Mouse (Mus musculus): ENCODE measurements around the gene Palm3. TPM values are rescaled to one million over a fixed set of nuclear protein-coding genes. Genes with fewer than 3 reads are reported as not detected.
A peak's percentile ranks its signal among the peaks of the same experiment; 100 is the strongest.

The Palm3 gene
- polyA plus RNA-seq, 1 experiment from 2014 or later = 1.1 TPM

DNA sequence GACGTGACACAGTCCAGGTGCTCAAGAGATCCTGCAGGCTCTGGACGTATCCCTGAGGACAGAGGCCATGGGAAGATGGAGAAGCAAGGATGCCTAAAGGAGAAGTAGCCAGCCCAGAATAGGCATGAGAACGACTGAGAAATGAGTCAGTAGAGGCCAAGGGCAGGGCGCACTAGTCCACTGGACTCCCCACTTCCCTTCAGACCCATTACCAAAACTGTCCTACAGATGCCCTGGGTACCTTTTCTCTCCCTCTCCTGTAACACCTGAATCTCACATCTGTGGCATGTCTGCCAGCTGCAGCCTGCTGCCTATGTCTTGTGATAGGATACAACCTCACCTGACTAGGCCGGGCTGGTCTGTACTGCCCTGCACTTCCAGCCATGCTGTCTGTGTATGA is 49.0 kb downstream of the Palm3 start:
- Histone ChIP-seq H3K4me3 (ENCODE audit: low read depth, low read length) (no peak overlapping the region), H3K27ac (ENCODE audit: low read length) (no peak overlapping the region), H3K36me3 (ENCODE audit: insufficient read depth, low read length) (no peaks in the 10 kb centered on the region), H3K4me1 (ENCODE audit: insufficient read depth, low read depth, low read length) (peaks cover 25% of the 10 kb centered on the region; the same call in 1 of the 2 replicates), H3K9ac (replicated peaks; ENCODE audit: low read depth) (no peak overlapping the region), H3K27me3 (replicated peaks; ENCODE audit: insufficient read depth, low read length) (no peaks in the 10 kb centered on the region), H3K4me2 (replicated peaks; ENCODE audit: low read depth, low read length) (no peak overlapping the region), H3K9me3 (ENCODE audit: low read length) (no peaks in the 10 kb centered on the region)
- 77% methylated on average over 5 of the region's 5 CpGs for WGBS
- ATAC-seq (no peak), DNase-seq (ENCODE audit: low spot score) (no peak)
- no peak for TF ChIP-seq CTCF (IDR thresholded peaks at IDR 0.05)
- no peak for TF ChIP-seq EP300 (IDR thresholded peaks at IDR 0.05)

DNA sequence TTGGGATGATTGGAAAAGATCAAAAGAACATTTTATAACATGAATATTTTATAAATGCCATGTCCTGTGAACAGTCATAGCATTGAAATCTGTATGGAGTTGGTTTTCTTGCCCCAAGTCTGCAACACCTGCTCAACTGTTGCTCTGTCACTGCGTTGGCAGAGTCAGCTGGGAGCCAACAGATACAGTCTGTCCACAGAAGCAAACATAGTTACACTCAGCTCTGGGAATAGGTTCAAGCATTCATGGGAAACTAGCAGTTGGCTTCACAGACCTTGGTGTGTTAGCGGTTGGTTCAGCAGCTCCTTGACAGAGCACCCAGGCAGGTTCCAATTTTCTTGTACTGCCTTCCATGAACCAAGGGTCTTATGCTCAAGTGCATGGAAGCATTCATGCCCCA is 49.4 kb downstream of the Palm3 start:
- no peaks in the 10 kb centered on the region for H3K36me3 ChIP-seq (ENCODE audit: insufficient read depth, low read length)
- ATAC-seq (no peak), DNase-seq (ENCODE audit: low spot score) (no peak)
- WGBS = 70% methylated on average over 2 of the region's 2 CpGs
- H3K4me3 ChIP-seq (ENCODE audit: low read depth, low read length) = no peak overlapping the region
- no peak overlapping the region for H3K4me2 ChIP-seq (replicated peaks; ENCODE audit: low read depth, low read length)
- no peak overlapping the region for H3K9ac ChIP-seq (replicated peaks; ENCODE audit: low read depth)
- no peaks in the 10 kb centered on the region for H3K27me3 ChIP-seq (replicated peaks; ENCODE audit: insufficient read depth, low read length)
- H3K27ac ChIP-seq (ENCODE audit: low read length) = no peak overlapping the region
- TF ChIP-seq EP300 (IDR thresholded peaks at IDR 0.05) (no peak), CTCF (IDR thresholded peaks at IDR 0.05) (no peak)
- no peaks in the 10 kb centered on the region for H3K9me3 ChIP-seq (ENCODE audit: low read length)
- H3K4me1 ChIP-seq (ENCODE audit: insufficient read depth, low read depth, low read length) = peaks cover 25% of the 10 kb centered on the region; the same call in 1 of the 2 replicates

- DNase-seq (ENCODE audit: low spot score) (peak; percentile 51), ATAC-seq (no peak)
- WGBS = 49% methylated on average over 3 of the region's 3 CpGs
- H3K4me1 ChIP-seq (ENCODE audit: insufficient read depth, low read depth, low read length) = peaks cover 25% of the 10 kb centered on the region; the same call in 1 of the 2 replicates
- no peak overlapping the region for H3K4me3 ChIP-seq (ENCODE audit: low read depth, low read length)
- H3K36me3 ChIP-seq (ENCODE audit: insufficient read depth, low read length) = no peaks in the 10 kb centered on the region; the same call in 1 of the 2 replicates
- TF ChIP-seq CTCF (IDR thresholded peaks at IDR 0.05) = no peak
- TF ChIP-seq EP300 (IDR thresholded peaks at IDR 0.05) = no peak
- H3K9me3 ChIP-seq (ENCODE audit: low read length) = no peaks in the 10 kb centered on the region
- H3K9ac ChIP-seq (replicated peaks; ENCODE audit: low read depth) = no peak overlapping the region
- H3K27me3 ChIP-seq (replicated peaks; ENCODE audit: insufficient read depth, low read length) = no peaks in the 10 kb centered on the region
- H3K4me2 ChIP-seq (replicated peaks; ENCODE audit: low read depth, low read length) = no peak overlapping the region
- no peak overlapping the region for H3K27ac ChIP-seq (ENCODE audit: low read length)
Observed at GRCm38 (mm10) chr8:84071921-84072320, 50.6 kb downstream of the Palm3 start.

DNA sequence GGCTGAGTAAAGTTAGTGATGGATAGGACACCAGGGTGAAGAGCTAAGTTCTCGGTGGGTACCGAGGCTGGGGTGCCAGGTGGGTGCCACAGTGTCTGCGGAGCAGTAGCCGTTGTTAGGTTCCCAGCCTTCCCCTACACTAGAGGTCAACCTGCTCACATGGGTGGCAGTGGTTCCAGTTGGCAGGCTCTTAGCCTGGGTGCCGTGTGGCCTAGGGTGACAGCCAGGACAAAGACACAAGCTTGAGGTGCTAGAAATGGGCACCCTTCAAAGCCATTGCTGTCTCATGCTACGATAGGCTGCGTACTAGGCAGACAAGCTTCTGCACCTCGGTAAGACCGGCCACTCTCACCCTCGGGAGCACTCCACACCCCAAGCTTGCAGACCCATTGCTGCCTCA is 51.0 kb downstream of the Palm3 start:
- Histone ChIP-seq H3K27me3 (replicated peaks; ENCODE audit: insufficient read depth, low read length) (no peaks in the 10 kb centered on the region), H3K9me3 (ENCODE audit: low read length) (no peaks in the 10 kb centered on the region), H3K9ac (replicated peaks; ENCODE audit: low read depth) (no peak overlapping the region), H3K36me3 (ENCODE audit: insufficient read depth, low read length) (no peaks in the 10 kb centered on the region; the same call in 1 of the 2 replicates), H3K4me2 (replicated peaks; ENCODE audit: low read depth, low read length) (no peak overlapping the region), H3K4me1 (ENCODE audit: insufficient read depth, low read depth, low read length) (peaks cover 25% of the 10 kb centered on the region; the same call in 1 of the 2 replicates), H3K27ac (ENCODE audit: low read length) (no peak overlapping the region), H3K4me3 (ENCODE audit: low read depth, low read length) (no peak overlapping the region)
- 87% methylated on average over 10 of the region's 10 CpGs for WGBS
- DNase-seq (ENCODE audit: low spot score) (no peak), ATAC-seq (no peak)
- TF ChIP-seq CTCF (IDR thresholded peaks at IDR 0.05) (no peak), EP300 (IDR thresholded peaks at IDR 0.05) (no peak)

DNA sequence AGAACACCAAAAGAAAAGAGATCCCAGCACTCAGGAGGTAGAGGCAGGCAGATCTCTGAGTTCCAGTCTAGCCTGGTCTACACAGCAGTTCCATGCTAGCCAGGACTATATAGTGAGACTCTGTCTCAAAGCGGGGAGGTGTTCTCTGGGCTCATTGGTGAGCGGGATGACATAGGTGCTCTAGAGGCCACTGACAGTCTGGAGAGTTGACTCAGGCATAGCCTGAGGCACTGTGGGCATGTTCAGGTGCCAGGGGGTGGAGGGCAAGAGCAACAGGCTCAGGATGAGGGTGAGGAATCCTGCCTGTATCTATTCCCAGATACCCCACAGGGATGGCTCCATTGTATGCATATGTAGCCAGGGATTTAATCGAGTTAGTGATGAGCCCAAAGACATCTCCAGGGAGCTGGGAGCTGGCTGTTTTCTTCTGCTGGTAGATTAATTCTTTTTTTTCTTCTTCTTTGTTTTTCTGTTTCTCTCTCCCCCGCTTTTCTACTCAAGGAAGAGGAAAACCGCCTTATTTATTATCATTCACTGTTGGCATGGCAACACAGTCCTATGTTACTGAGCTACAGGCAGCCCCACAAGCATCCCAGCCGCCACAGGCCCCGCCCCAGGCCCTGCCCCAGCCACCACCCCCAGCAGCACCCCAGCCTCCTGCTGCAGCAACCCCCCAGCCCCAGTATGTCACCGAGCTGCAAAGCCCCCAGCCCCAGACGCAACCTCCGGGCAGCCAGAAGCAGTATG is 52.1 kb downstream of the Palm3 start:
- Histone ChIP-seq H3K9me3 (ENCODE audit: low read length) (no peaks in the 10 kb centered on the region), H3K36me3 (ENCODE audit: insufficient read depth, low read length) (no peaks in the 10 kb centered on the region; the same call in 1 of the 2 replicates), H3K27ac (ENCODE audit: low read length) (no peak overlapping the region), H3K4me3 (ENCODE audit: low read depth, low read length) (no peak overlapping the region), H3K9ac (replicated peaks; ENCODE audit: low read depth) (no peak overlapping the region), H3K4me2 (replicated peaks; ENCODE audit: low read depth, low read length) (no peak overlapping the region), H3K27me3 (replicated peaks; ENCODE audit: insufficient read depth, low read length) (no peaks in the 10 kb centered on the region), H3K4me1 (ENCODE audit: insufficient read depth, low read depth, low read length) (peaks cover 18% of the 10 kb centered on the region; the same call in 1 of the 2 replicates)
- DNase-seq (ENCODE audit: low spot score) (no peak), ATAC-seq (no peak)
- WGBS = 67% methylated on average over 10 of the region's 10 CpGs
- no peak for TF ChIP-seq EP300 (IDR thresholded peaks at IDR 0.05)
- no peak for TF ChIP-seq CTCF (IDR thresholded peaks at IDR 0.05)

DNA sequence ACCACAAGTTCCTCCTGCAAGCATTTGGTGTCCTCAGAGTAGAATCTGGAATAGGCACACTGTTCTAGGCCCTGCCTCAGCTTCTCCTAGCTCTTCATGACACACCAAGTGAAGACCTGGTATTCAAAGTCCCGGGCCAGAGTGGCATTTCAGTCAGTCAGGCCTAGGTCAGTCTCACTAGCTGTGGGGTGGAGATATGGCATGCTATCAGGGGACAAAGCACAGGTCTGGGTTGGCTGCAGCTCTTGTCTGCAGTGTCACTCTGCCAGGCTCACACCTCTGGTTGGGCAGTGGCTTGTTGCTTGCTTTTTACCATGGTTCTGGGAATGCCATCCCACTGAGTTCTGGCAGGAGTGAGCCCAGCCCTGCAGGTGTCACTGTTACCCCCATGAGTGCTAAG is 55.1 kb downstream of the Palm3 start:
- DNase-seq (ENCODE audit: low spot score) (no peak), ATAC-seq (no peak)
- 83% methylated on average over 1 of the region's 1 CpGs for WGBS
- Histone ChIP-seq H3K27ac (ENCODE audit: low read length) (no peak overlapping the region), H3K4me2 (replicated peaks; ENCODE audit: low read depth, low read length) (no peak overlapping the region), H3K4me1 (ENCODE audit: insufficient read depth, low read depth, low read length) (peaks cover 5% of the 10 kb centered on the region; the same call in 1 of the 2 replicates), H3K27me3 (replicated peaks; ENCODE audit: insufficient read depth, low read length) (no peaks in the 10 kb centered on the region), H3K4me3 (ENCODE audit: low read depth, low read length) (no peak overlapping the region), H3K9ac (replicated peaks; ENCODE audit: low read depth) (no peak overlapping the region), H3K36me3 (ENCODE audit: insufficient read depth, low read length) (peaks cover 9% of the 10 kb centered on the region), H3K9me3 (ENCODE audit: low read length) (no peaks in the 10 kb centered on the region)
- no peak for TF ChIP-seq CTCF (IDR thresholded peaks at IDR 0.05)
- TF ChIP-seq EP300 (IDR thresholded peaks at IDR 0.05) = no peak

Measured in lung, postnatal 0 days (tissue).